Mouse (Mus musculus) small intestine, adult 2 months (tissue): ENCODE measurements around the gene Pkd1. TPM values are rescaled to one million over a fixed set of nuclear protein-coding genes. Genes with fewer than 3 reads are reported as not detected.
A peak's percentile ranks its signal among the peaks of the same experiment; 100 is the strongest.

Experiments
- H3K27ac ChIP-seq: fragments of 200-500 bp; 2 replicates; pipeline ENCODE4 v1.5.1; 2012; ENCODE audit warnings: low read depth, low read length, control low read depth, inconsistent platforms; ENCODE audit not compliant: insufficient read depth
- H3K27me3 ChIP-seq: fragments of 200-500 bp; 2 replicates; pipeline ENCODE4 v1.6.1; 2012; ENCODE audit warnings: mild to moderate bottlenecking, moderate library complexity, low read length, inconsistent platforms; ENCODE audit not compliant: control insufficient read depth, insufficient read depth
- H3K36me3 ChIP-seq: fragments of 200-500 bp; 2 replicates; pipeline ENCODE4 v1.6.1; 2012; ENCODE audit warnings: mild to moderate bottlenecking, low read length, control low read depth, inconsistent platforms; ENCODE audit not compliant: control insufficient read depth, insufficient read depth
- H3K4me1 ChIP-seq: fragments of 200-500 bp; 2 replicates; pipeline ENCODE4 v1.6.1; 2012; ENCODE audit warnings: low read length, inconsistent platforms, mixed read lengths; ENCODE audit not compliant: control insufficient read depth, insufficient read depth, insufficient read length
- H3K4me3 ChIP-seq: fragments of 200-500 bp; 2 replicates; pipeline ENCODE4 v1.5.1; 2012; ENCODE audit warnings: low read depth, mild to moderate bottlenecking, control low read depth, inconsistent platforms, low read length, moderate library complexity
- CTCF ChIP-seq: fragments of 200-500 bp; IDR thresholded peaks from 2 replicates; pipeline ENCODE4 v1.5.1; 2012; ENCODE audit warnings: low read depth, mild to moderate bottlenecking, control low read depth, inconsistent platforms, low read length, moderate library complexity, mixed read lengths; ENCODE audit not compliant: insufficient replicate concordance, insufficient read length; ENCODE audit errors: extremely low read depth
- POLR2A ChIP-seq: fragments of 200-500 bp; IDR thresholded peaks from 2 replicates; pipeline ENCODE4 v1.6.1; 2012; ENCODE audit warnings: low read depth, mild to moderate bottlenecking, control low read depth, inconsistent platforms, low read length, moderate library complexity
- WGBS: fragments of 180-500 bp; shearing (Covaris S2); methylation state at CpG from one replicate; pipeline ENCODE4 v1.1.7; 2018; 5-methylcytosine and 5-hydroxymethylcytosine counted together
- polyA plus RNA-seq: library from polyadenylated mRNA; depleted of rRNA; stranded (reverse); fragments of >200 nt; gene quantifications from 2 replicates; pipeline ENCODE4 v1.2.3, GENCODE M21; 2012

The Pkd1 gene
- polyA plus RNA-seq, 1 experiment: 31.9 TPM

GRCm38 (mm10) chr17:24559146-24559545, 9.5 kb downstream of the Pkd1 start:
- no peak overlapping the region for H3K4me3 ChIP-seq
- peaks cover 3% of the 10 kb centered on the region; the same call in 1 of the 2 replicates for H3K4me1 ChIP-seq
- 80% methylated on average over 3 of the region's 3 CpGs for WGBS
- H3K27me3 ChIP-seq: no peaks in the 10 kb centered on the region
- TF ChIP-seq CTCF (no peak), POLR2A (no peak)
- peak overlapping the region; percentile 67 for H3K27ac ChIP-seq
- no peaks in the 10 kb centered on the region for H3K36me3 ChIP-seq

DNA sequence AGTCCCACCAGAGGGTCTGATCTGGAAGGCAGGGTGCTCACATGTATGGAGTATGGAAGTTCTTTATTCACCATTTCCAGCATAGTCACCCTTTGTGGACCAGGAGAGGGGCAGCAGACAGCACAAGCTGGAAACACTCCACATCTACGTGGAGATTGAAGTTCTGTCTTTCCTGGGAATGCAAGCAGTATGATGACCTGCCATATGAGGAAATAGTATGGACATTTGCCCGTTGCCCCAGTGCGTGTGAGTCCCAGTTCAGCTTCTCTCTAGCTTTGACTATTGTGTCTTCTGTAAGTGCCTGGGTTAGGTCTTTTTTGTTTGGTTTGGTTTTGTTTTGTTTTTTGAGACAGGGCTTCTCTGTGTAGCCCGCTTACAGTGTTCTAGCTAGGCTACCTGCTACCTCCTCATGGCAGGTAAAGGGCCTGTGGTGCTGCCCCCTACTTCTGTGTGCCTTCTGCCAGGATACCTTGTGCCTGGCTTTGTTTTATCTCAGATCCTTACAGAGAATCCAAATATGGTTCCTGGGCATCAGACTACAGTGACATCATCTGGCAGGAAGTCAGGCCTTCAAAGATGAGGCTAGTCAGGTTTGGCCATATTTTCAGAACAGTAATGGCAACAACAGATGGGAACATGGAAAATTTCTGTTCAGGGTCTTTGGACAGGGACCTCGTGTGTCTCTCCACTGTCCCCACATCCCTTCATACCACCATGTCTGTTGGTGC, 10.8 kb downstream of the Pkd1 start:
- no peaks in the 10 kb centered on the region for H3K27me3 ChIP-seq
- WGBS: 77% methylated on average over 5 of the region's 5 CpGs
- no peak overlapping the region for H3K4me3 ChIP-seq
- no peaks in the 10 kb centered on the region for H3K36me3 ChIP-seq
- no peak overlapping the region for H3K27ac ChIP-seq
- no peak for TF ChIP-seq CTCF
- no peak for TF ChIP-seq POLR2A
- H3K4me1 ChIP-seq: peaks cover 3% of the 10 kb centered on the region; the same call in 1 of the 2 replicates

DNA sequence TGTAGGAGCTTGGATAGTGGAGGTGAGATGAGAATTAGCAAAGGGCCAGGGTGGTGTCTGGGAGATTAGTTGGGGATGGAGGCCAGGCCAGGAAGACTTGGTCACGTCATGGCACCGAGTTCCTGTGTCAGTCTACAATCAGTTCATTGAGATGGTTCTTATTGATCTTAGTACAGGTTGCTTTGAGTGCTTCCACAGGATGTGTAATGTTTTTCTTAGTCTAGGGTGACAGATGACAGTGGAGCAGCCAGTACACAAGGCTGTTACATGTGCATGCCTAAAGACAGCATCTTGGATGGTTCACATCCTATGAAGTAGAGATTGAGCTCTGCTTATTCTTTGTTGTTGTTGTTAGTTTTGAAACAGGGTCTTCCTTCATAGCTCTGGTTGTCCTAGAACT, 12.0 kb downstream of the Pkd1 start:
- WGBS: 88% methylated on average over 2 of the region's 2 CpGs

DNA sequence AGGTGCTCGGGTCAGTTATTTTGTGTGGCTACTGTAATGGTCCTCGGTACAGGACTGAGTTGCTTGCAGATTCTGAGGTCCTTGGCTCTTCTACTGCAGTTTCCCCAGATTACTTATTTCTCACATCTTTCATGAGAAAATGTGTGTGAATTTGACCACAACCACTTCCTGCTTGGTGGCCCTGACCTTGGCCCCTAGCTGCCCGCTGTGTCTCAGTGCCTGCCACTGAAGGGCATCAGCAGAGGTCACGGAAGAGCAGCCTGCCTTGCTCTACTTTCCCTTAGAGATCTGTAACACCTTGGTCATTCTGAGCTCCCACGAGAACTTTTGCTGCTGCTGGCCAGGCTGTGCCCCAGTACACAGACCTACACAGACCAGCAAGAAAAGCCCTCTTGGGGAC, 14.0 kb downstream of the Pkd1 start:
- TF ChIP-seq POLR2A (no peak), CTCF (no peak)
- WGBS: 78% methylated on average over 5 of the region's 5 CpGs
- H3K4me1 ChIP-seq: peaks cover 8% of the 10 kb centered on the region

More for the DNA sequence above, 12.0 kb downstream of the Pkd1 start:
- no peak overlapping the region for H3K27ac ChIP-seq
- H3K4me3 ChIP-seq: no peak overlapping the region
- H3K36me3 ChIP-seq: no peaks in the 10 kb centered on the region
- peaks cover 3% of the 10 kb centered on the region; the same call in 1 of the 2 replicates for H3K4me1 ChIP-seq
- TF ChIP-seq CTCF (no peak), POLR2A (no peak)
- H3K27me3 ChIP-seq: no peaks in the 10 kb centered on the region

DNA sequence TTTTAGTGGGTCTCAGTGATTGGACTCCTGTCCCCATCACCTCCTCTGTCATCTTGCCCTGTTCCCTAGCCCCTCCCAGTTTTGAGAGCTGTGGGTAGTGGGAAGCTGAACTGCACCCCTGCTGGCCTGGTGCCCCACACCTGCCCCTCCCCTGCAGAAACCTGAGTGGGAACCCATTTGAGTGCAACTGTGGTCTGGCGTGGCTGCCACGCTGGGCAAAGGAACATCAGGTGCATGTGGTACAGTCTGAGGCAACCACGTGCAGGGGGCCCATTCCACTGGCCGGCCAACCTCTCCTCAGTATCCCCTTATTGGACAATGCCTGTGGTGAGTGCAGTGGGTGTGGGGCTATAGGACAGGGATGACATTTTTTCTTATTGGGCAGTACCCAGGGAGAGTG, 14.8 kb downstream of the Pkd1 start:
- Histone ChIP-seq H3K27ac (no peak overlapping the region), H3K27me3 (no peaks in the 10 kb centered on the region), H3K4me1 (peaks cover 6% of the 10 kb centered on the region), H3K36me3 (peaks cover 10% of the 10 kb centered on the region), H3K4me3 (no peak overlapping the region)
- TF ChIP-seq CTCF (no peak), POLR2A (no peak)
- WGBS: 90% methylated on average over 4 of the region's 4 CpGs

More for the DNA sequence above, 14.0 kb downstream of the Pkd1 start:
- Histone ChIP-seq H3K4me3 (no peak overlapping the region), H3K27me3 (no peaks in the 10 kb centered on the region), H3K27ac (no peak overlapping the region), H3K36me3 (peaks cover 4% of the 10 kb centered on the region; the same call in 1 of the 2 replicates)

- Histone ChIP-seq H3K36me3 (peaks cover 14% of the 10 kb centered on the region), H3K27me3 (no peaks in the 10 kb centered on the region), H3K4me3 (no peak overlapping the region), H3K27ac (no peak overlapping the region), H3K4me1 (peaks cover 6% of the 10 kb centered on the region)
- 82% methylated on average over 3 of the region's 3 CpGs for WGBS
- TF ChIP-seq CTCF: no peak
- no peak for TF ChIP-seq POLR2A
Observed at GRCm38 (mm10) chr17:24565092-24565491, 15.5 kb downstream of the Pkd1 start.

DNA sequence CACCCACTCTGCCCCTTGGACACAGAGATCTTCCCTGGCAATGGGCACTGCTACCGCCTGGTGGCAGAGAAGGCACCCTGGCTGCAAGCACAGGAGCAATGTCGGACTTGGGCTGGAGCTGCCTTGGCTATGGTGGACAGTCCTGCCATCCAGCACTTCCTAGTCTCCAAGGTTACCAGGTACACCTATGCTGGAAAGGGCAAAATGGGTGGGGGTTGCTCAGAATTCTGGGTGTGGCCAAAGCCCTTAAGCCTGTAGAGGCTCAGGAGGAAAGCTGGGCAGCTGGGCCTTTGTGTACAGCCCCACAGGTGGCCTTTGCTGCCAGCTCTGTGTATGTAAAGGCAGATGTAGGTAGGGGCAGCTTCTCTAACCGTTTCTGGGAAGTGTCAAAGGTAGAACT, 16.2 kb downstream of the Pkd1 start:
- no peak overlapping the region for H3K4me3 ChIP-seq
- 87% methylated on average over 3 of the region's 3 CpGs for WGBS
- TF ChIP-seq CTCF: no peak
- no peak for TF ChIP-seq POLR2A
- H3K27me3 ChIP-seq: no peaks in the 10 kb centered on the region
- peaks cover 5% of the 10 kb centered on the region for H3K4me1 ChIP-seq
- peaks cover 19% of the 10 kb centered on the region for H3K36me3 ChIP-seq
- no peak overlapping the region for H3K27ac ChIP-seq
